Comparison of ENCODE assay signal across 27 mouse cellular contexts in the genomic region with DNA sequence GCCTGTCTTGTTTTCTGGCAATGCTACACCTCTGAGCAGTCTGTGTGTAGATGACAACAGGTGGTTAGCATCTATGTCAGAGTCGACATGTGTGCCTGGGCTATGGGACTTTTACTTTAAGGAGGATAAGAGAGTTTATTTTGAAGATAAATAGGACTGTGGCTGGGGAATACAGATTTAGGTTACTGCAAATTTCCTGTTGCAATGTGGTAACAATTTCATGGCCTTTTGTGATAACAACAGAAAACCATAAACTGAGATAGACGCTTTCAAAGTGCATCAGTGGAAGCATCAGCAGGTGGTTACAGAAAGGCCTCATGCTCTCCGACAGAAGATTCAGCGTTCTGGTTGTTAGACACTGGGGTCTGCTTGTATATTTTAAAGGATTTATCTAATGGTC. TPM values are rescaled to one million over a fixed set of nuclear protein-coding genes. Genes with fewer than 3 reads are reported as not detected.
DNase-seq lines count a peak whose midpoint lies in the region; ATAC-seq and TF ChIP-seq lines count a peak whose summit lies in the region.
"Had no signal": no experiment of that assay in that cellular context is flagged by ENCODE, and none has a peak within 500 bp of the region (broad histone marks: within the 10 kb centered on the region; RNA-seq: fewer than 3 reads in every experiment).

No protein-coding gene starts in this region.

- no peaks in the 10 kb centered on the region for H3K9me3 ChIP-seq in kidney, embryonic 15.5 days (replicated peaks)
- no peaks in the 10 kb centered on the region for H3K9me3 ChIP-seq in forebrain, embryonic 10.5 days
- H3K9me3 ChIP-seq: limb, embryonic 13.5 days; neural tube, embryonic 12.5 days had no signal

- no peaks in the 10 kb centered on the region for H3K27me3 ChIP-seq in kidney, embryonic 15.5 days
- H3K27me3 ChIP-seq in spleen, adult 2 months (ENCODE audit: control insufficient read depth, insufficient read depth, low read length), result no peaks in the 10 kb centered on the region
- H3K27me3 ChIP-seq in forebrain, embryonic 10.5 days (ENCODE audit: poor library complexity, severe bottlenecking), result no peaks in the 10 kb centered on the region
- H3K27me3 ChIP-seq: limb, embryonic 13.5 days; neural tube, embryonic 12.5 days had no signal

- no peak for TF ChIP-seq CTCF in spleen, adult 2 months (IDR thresholded peaks at IDR 0.05; ENCODE audit: extremely low read depth, insufficient read depth, insufficient read length, insufficient replicate concordance)

- peaks cover 17% of the 10 kb centered on the region for H3K4me1 ChIP-seq in kidney, embryonic 15.5 days
- peaks cover 14% of the 10 kb centered on the region; the same call in 1 of the 2 replicates for H3K4me1 ChIP-seq in spleen, adult 2 months (ENCODE audit: control insufficient read depth, insufficient read depth, insufficient read length)
- H3K4me1 ChIP-seq in forebrain, embryonic 10.5 days, result no peaks in the 10 kb centered on the region
- H3K4me1 ChIP-seq: limb, embryonic 13.5 days; neural tube, embryonic 12.5 days had no signal

- no peak overlapping the region for H3K9ac ChIP-seq in kidney, embryonic 15.5 days
- H3K9ac ChIP-seq: forebrain, postnatal 0 days; limb, embryonic 13.5 days; neural tube, embryonic 12.5 days had no signal

- no peak for DNase-seq in kidney, postnatal 36 days
- no peak for DNase-seq in spleen, adult 2 months (ENCODE audit: low read depth in 1 of 2, low spot score in 2 of 2)
- DNase-seq in spleen, adult 12 weeks (ENCODE audit: low spot score), result no peak
- no peak for DNase-seq in forebrain, embryonic 10.5 days (ENCODE audit: extremely low spot score, low spot score)
- DNase-seq: cerebellum, adult 9-10 months; forebrain, postnatal 0 days; midbrain, embryonic 14.5 days; right cerebral cortex, postnatal 14 days; thymus, postnatal 14 days had no signal

- H3K36me3 ChIP-seq in kidney, embryonic 15.5 days, result peaks cover 95% of the 10 kb centered on the region
- H3K36me3 ChIP-seq in spleen, adult 2 months (ENCODE audit: control insufficient read depth, insufficient read depth, low read length), result no peaks in the 10 kb centered on the region
- no peaks in the 10 kb centered on the region for H3K36me3 ChIP-seq in macrophage (ENCODE audit: inconsistent target)
- peaks cover 100% of the 10 kb centered on the region for H3K36me3 ChIP-seq in forebrain, embryonic 10.5 days (replicated peaks)

- 60% methylated on average over 4 of the region's 4 CpGs for WGBS in kidney, embryonic 15.5 days
- 76% methylated on average over 4 of the region's 4 CpGs for WGBS in spleen, adult 2 months
- WGBS in macrophage (ENCODE audit: missing documents), result 69% methylated on average over 4 of the region's 4 CpGs
- WGBS in forebrain, embryonic 10.5 days, result 91% methylated on average over 4 of the region's 4 CpGs

- ATAC-seq in kidney, embryonic 15.5 days (replicated peaks; ENCODE audit: low FRiP score), result no peak
- ATAC-seq in monocyte, adult 5-6 weeks (replicated peaks; ENCODE audit: insufficient number of reproducible peaks, low FRiP score, low TSS enrichment, poor library complexity, severe bottlenecking), result no peak
- ATAC-seq: forebrain, postnatal 0 days; hindbrain, postnatal 0 days had no signal

- H3K79me2 ChIP-seq in macrophage (ENCODE audit: inconsistent target), result peaks cover 27% of the 10 kb centered on the region

- TF ChIP-seq POLR2A in spleen, adult 2 months (IDR thresholded peaks at IDR 0.05; ENCODE audit: low read depth, low read length), result no peak

- H3K4me2 ChIP-seq in kidney, embryonic 15.5 days, result no peak overlapping the region
- H3K4me2 ChIP-seq: limb, embryonic 13.5 days; neural tube, embryonic 12.5 days had no signal

- peak overlapping the region; percentile 62; the same call in 1 of the 2 replicates for H3K27ac ChIP-seq in kidney, embryonic 15.5 days
- peak overlapping the region; percentile 48 for H3K27ac ChIP-seq in spleen, adult 2 months (ENCODE audit: insufficient read depth, low read length)
- peak overlapping the region; percentile 90 for H3K27ac ChIP-seq in macrophage
- H3K27ac ChIP-seq in forebrain, embryonic 10.5 days, result no peak overlapping the region
- H3K27ac ChIP-seq: hindbrain, postnatal 0 days; limb, embryonic 13.5 days; neural tube, embryonic 12.5 days had no signal

- H3K4me3 ChIP-seq in kidney, embryonic 15.5 days (replicated peaks), result no peak overlapping the region
- H3K4me3 ChIP-seq in spleen, adult 2 months (ENCODE audit: extremely low read depth, insufficient read depth, insufficient read length), result no peak overlapping the region
- H3K4me3 ChIP-seq in macrophage (ENCODE audit: inconsistent target), result no peak overlapping the region
- no peak overlapping the region for H3K4me3 ChIP-seq in forebrain, embryonic 10.5 days
- H3K4me3 ChIP-seq: limb, embryonic 13.5 days; neural tube, embryonic 12.5 days had no signal

RNA-seq across cellular contexts. Expression of a gene that starts 10.7 kb away (rescaled TPM):
- polyA plus RNA-seq in kidney, embryonic 15.5 days (2015; fragmentation: Nextera tagmentation; extraction: Ambion mirVana), result 22.1 and 23.1 TPM in 2 replicates
- 1.4 and 3.5 TPM in 2 replicates for polyA plus RNA-seq in spleen, adult 2 months (2012; rRNA removed)
- total RNA-seq in macrophage (2018; cell fraction: chromatin; rRNA removed), result 10 to 100 TPM in 1 of 26 experiments, 1 to 10 TPM in 24, under 1 TPM in 1; 0.87 to 10.3 (median 4.8) TPM
- 1 to 10 TPM in 21 of 26 experiments, under 1 TPM in 5; 0.52 to 3.7 (median 1.5) TPM for total RNA-seq in macrophage (2018; cell fraction: cytosol; rRNA removed)
- total RNA-seq in macrophage (2018; cell fraction: nucleus; rRNA removed), result 10 to 100 TPM in 1 of 26 experiments, 1 to 10 TPM in 23, under 1 TPM in 2; 0.81 to 13.5 (median 3.0) TPM
- 1.1 to 7.5 TPM (median 2.4 TPM) in 3 replicates for polyA plus RNA-seq in macrophage (2018)
- polyA plus RNA-seq in forebrain, embryonic 10.5 days (2016; fragmentation: Nextera tagmentation; extraction: Ambion mirVana), result 38.2 and 39.0 TPM in 2 replicates
- 1.2 to 3.1 TPM (median 2.9 TPM) in 3 replicates for total RNA-seq in monocyte, adult 5-6 weeks (2017)

RNA-seq across cellular contexts. Expression of a gene that starts 10.8 kb away (rescaled TPM):
- polyA plus RNA-seq in kidney, embryonic 15.5 days (2015; fragmentation: Nextera tagmentation; extraction: Ambion mirVana), result 12.8 and 13.8 TPM in 2 replicates
- 2.2 and 2.6 TPM in 2 replicates for polyA plus RNA-seq in spleen, adult 2 months (2012; rRNA removed)
- 100 to 1,000 TPM in 18 of 26 experiments, 10 to 100 TPM in 8; 43.4 to 241 (median 126) TPM for total RNA-seq in macrophage (2018; cell fraction: chromatin; rRNA removed)
- total RNA-seq in macrophage (2018; cell fraction: cytosol; rRNA removed), result 10 to 100 TPM in 7 of 26 experiments, 1 to 10 TPM in 19; 6.0 to 13.4 (median 8.5) TPM
- total RNA-seq in macrophage (2018; cell fraction: nucleus; rRNA removed), result 100 to 1,000 TPM in 2 of 26 experiments, 10 to 100 TPM in 24; 15.4 to 103 (median 65.4) TPM
- polyA plus RNA-seq in macrophage (2018), result 7.7 to 13.2 TPM (median 7.9 TPM) in 3 replicates
- polyA plus RNA-seq in forebrain, embryonic 10.5 days (2016; fragmentation: Nextera tagmentation; extraction: Ambion mirVana), result 11.6 and 11.9 TPM in 2 replicates
- total RNA-seq in monocyte, adult 5-6 weeks (2017), result 10.0 to 21.2 TPM (median 15.4 TPM) in 3 replicates

RNA-seq across cellular contexts. Expression of a gene that starts 24.2 kb away (rescaled TPM):
- polyA plus RNA-seq in kidney, embryonic 15.5 days (2015; fragmentation: Nextera tagmentation; extraction: Ambion mirVana), result 12.5 and 13.7 TPM in 2 replicates
- 22.7 and 30.7 TPM in 2 replicates for polyA plus RNA-seq in spleen, adult 2 months (2012; rRNA removed)
- 10 to 100 TPM in 21 of 26 experiments, 1 to 10 TPM in 5; 7.1 to 32.2 (median 14.5) TPM for total RNA-seq in macrophage (2018; cell fraction: chromatin; rRNA removed)
- total RNA-seq in macrophage (2018; cell fraction: cytosol; rRNA removed), result 10 to 100 TPM in 1 of 26 experiments, 1 to 10 TPM in 25; 2.7 to 10.8 (median 5.2) TPM
- 10 to 100 TPM in 21 of 26 experiments, 1 to 10 TPM in 5; 4.0 to 27.0 (median 12.2) TPM for total RNA-seq in macrophage (2018; cell fraction: nucleus; rRNA removed)
- polyA plus RNA-seq in macrophage (2018), result 3.0 to 7.3 TPM (median 5.6 TPM) in 3 replicates
- 8.0 and 9.7 TPM in 2 replicates for polyA plus RNA-seq in forebrain, embryonic 10.5 days (2016; fragmentation: Nextera tagmentation; extraction: Ambion mirVana)
- total RNA-seq in monocyte, adult 5-6 weeks (2017), result 1.6 to 2.5 TPM (median 2.3 TPM) in 3 replicates

RNA-seq across cellular contexts. Expression of a gene that starts 37.0 kb away (rescaled TPM):
- not detected in 2 replicates for polyA plus RNA-seq in kidney, embryonic 15.5 days (2015; fragmentation: Nextera tagmentation; extraction: Ambion mirVana)
- polyA plus RNA-seq in spleen, adult 2 months (2012; rRNA removed), result not detected in 2 replicates
- not detected for total RNA-seq in macrophage (2018; cell fraction: chromatin; rRNA removed)
- total RNA-seq in macrophage (2018; cell fraction: cytosol; rRNA removed), result not detected
- not detected for total RNA-seq in macrophage (2018; cell fraction: nucleus; rRNA removed)
- not detected in 3 replicates for polyA plus RNA-seq in macrophage (2018)
- polyA plus RNA-seq in forebrain, embryonic 10.5 days (2016; fragmentation: Nextera tagmentation; extraction: Ambion mirVana), result not detected in 2 replicates
- not detected in 3 replicates for total RNA-seq in monocyte, adult 5-6 weeks (2017)
- total RNA-seq: adrenal gland, postnatal 14 days; common myeloid progenitor, adult 5-6 weeks; forebrain, postnatal 0 days; gastrocnemius, postnatal 14 days; heart, adult 18-20 months; heart, postnatal 10 days; hindbrain, postnatal 0 days; left cerebral cortex, postnatal 14 days; megakaryocyte, adult 5-6 weeks had no signal
- polyA plus RNA-seq: brain, embryonic 14.5 days; C2C12; forebrain, embryonic 11.5 days; forebrain, postnatal 0 days; hindbrain, embryonic 11.5 days; hindbrain, postnatal 0 days; limb, embryonic 13.5 days; midbrain, embryonic 14.5 days; stomach, embryonic 14.5 days had no signal

RNA-seq across cellular contexts. Expression of a gene that starts 47.5 kb away (rescaled TPM):
- polyA plus RNA-seq in kidney, embryonic 15.5 days (2015; fragmentation: Nextera tagmentation; extraction: Ambion mirVana), result 6.7 and 7.1 TPM in 2 replicates
- 15.6 and 26.4 TPM in 2 replicates for polyA plus RNA-seq in spleen, adult 2 months (2012; rRNA removed)
- total RNA-seq in macrophage (2018; cell fraction: chromatin; rRNA removed), result 100 to 1,000 TPM in 20 of 26 experiments, 10 to 100 TPM in 6; 35.0 to 275 (median 143) TPM
- 100 to 1,000 TPM in 1 of 26 experiments, 10 to 100 TPM in 25; 32.5 to 109 (median 56.1) TPM for total RNA-seq in macrophage (2018; cell fraction: cytosol; rRNA removed)
- total RNA-seq in macrophage (2018; cell fraction: nucleus; rRNA removed), result 100 to 1,000 TPM in 21 of 26 experiments, 10 to 100 TPM in 5; 40.7 to 293 (median 123) TPM
- polyA plus RNA-seq in macrophage (2018), result 58.5 to 74.7 TPM (median 60.7 TPM) in 3 replicates
- polyA plus RNA-seq in forebrain, embryonic 10.5 days (2016; fragmentation: Nextera tagmentation; extraction: Ambion mirVana), result 8.2 and 8.5 TPM in 2 replicates
- 43.6 to 66.2 TPM (median 54.3 TPM) in 3 replicates for total RNA-seq in monocyte, adult 5-6 weeks (2017)
